Mouse (Mus musculus) testis, postnatal 14 days (tissue): ENCODE results near the gene Slc7a11.

Experiments
- DNase-seq: peaks from one replicate; pipeline ENCODE4 v3.0.0; 2021; ENCODE audit warnings: low spot score

Slc7a11 gene

GRCm38 (mm10) chr3:49983429-49984268 lies 459.8 kb downstream of the Slc7a11 start:
- DNase-seq = no peak

- DNase-seq = no peak
Observed at GRCm38 (mm10) chr3:49973994-49974393, 469.4 kb downstream of the Slc7a11 start.

- no peak for DNase-seq
Observed at GRCm38 (mm10) chr3:49965569-49965968, 477.8 kb downstream of the Slc7a11 start.

- DNase-seq = no peak
Observed at GRCm38 (mm10) chr3:49960581-49960980, 482.8 kb downstream of the Slc7a11 start.

- no peak for DNase-seq
Observed at GRCm38 (mm10) chr3:49946845-49947244, 496.6 kb downstream of the Slc7a11 start.

GRCm38 (mm10) chr3:49944783-49945182 lies 498.6 kb downstream of the Slc7a11 start:
- no peak for DNase-seq

GRCm38 (mm10) chr3:49937611-49938010 lies 505.8 kb downstream of the Slc7a11 start:
- no peak for DNase-seq

GRCm38 (mm10) chr3:49929496-49929895 lies 513.9 kb downstream of the Slc7a11 start:
- DNase-seq = no peak

GRCm38 (mm10) chr3:49928509-49929263 lies 514.7 kb downstream of the Slc7a11 start:
- DNase-seq = no peak

GRCm38 (mm10) chr3:49913929-49914328 lies 529.5 kb downstream of the Slc7a11 start:
- DNase-seq = no peak

GRCm38 (mm10) chr3:49910922-49911321 lies 532.5 kb downstream of the Slc7a11 start:
- no peak for DNase-seq

GRCm38 (mm10) chr3:49908426-49909341 lies 534.7 kb downstream of the Slc7a11 start:
- DNase-seq = no peak

- no peak for DNase-seq
Observed at GRCm38 (mm10) chr3:49893945-49894344, 549.5 kb downstream of the Slc7a11 start.

- no peak for DNase-seq
Observed at GRCm38 (mm10) chr3:49887359-49887758, 556.1 kb downstream of the Slc7a11 start.

GRCm38 (mm10) chr3:49886220-49886945 lies 557.0 kb downstream of the Slc7a11 start:
- no peak for DNase-seq

GRCm38 (mm10) chr3:49880496-49880895 lies 562.9 kb downstream of the Slc7a11 start:
- no peak for DNase-seq

- no peak for DNase-seq
Observed at GRCm38 (mm10) chr3:49870786-49871185, 572.6 kb downstream of the Slc7a11 start.

- no peak for DNase-seq
Observed at GRCm38 (mm10) chr3:49867951-49868584, 575.3 kb downstream of the Slc7a11 start.

- DNase-seq = peak; percentile 12
Observed at GRCm38 (mm10) chr3:49867147-49867950, 576.1 kb downstream of the Slc7a11 start.

- no peak for DNase-seq
Observed at GRCm38 (mm10) chr3:49866061-49866515, 577.3 kb downstream of the Slc7a11 start.
